Mouse (Mus musculus) gastrocnemius, adult 2 months (tissue): ENCODE results near the gene Rhobtb3. TPM values are rescaled to one million over a fixed set of nuclear protein-coding genes. Genes with fewer than 3 reads are reported as not detected.
A peak's percentile ranks its signal among the peaks of the same experiment; 100 is the strongest.
"Not testable (repeated sequence)": the region's sequence is repeated elsewhere in the genome, so short reads cannot be mapped to it uniquely, and the experiment has no call there.

Experiments used
- DNase-seq: peaks from one replicate; pipeline ENCODE4 v3.0.0; 2022
- H3K27ac ChIP-seq: fragments of 200-600 bp; 2 replicates; pipeline ENCODE4 v1.8.1; 2022; ENCODE audit warnings: mild to moderate bottlenecking
- H3K4me3 ChIP-seq: fragments of 200-600 bp; 2 replicates; pipeline ENCODE4 v1.8.1; 2022; ENCODE audit warnings: mild to moderate bottlenecking, moderate library complexity
- CTCF ChIP-seq: fragments of 200-600 bp; IDR thresholded peaks from 2 replicates; pipeline ENCODE4 v1.8.1; 2022; ENCODE audit warnings: antibody characterized with exemption, mild to moderate bottlenecking, moderate library complexity
- intact Hi-C: fragments of 180-260 bp; cut with DNase I; formaldehyde crosslinking; loops from one replicate; pipeline ENCODE4 v1.15.1; 2025
- total RNA-seq, 2 experiments: library from RNA; stranded (reverse); gene quantifications; 2 replicates each; pipeline ENCODE4 v1.2.3; 2021

Gene Rhobtb3
- total RNA-seq, 2 experiments from 2014 or later = 16.7 to 16.9 TPM

- Histone ChIP-seq H3K4me3 (no peak overlapping the region), H3K27ac (peak overlapping the region; percentile 1; the same call in 1 of the 2 replicates)
- DNase-seq = no peak
- intact Hi-C loops = no loop called here
- no peak for TF ChIP-seq CTCF
Measured at GRCm38 (mm10) chr13:75908187-75908586, 35.5 kb downstream of the Rhobtb3 start.

GRCm38 (mm10) chr13:75907133-75907532 is 36.6 kb downstream of the Rhobtb3 start:
- no peak for DNase-seq
- intact Hi-C loops = no loop called here
- Histone ChIP-seq H3K27ac (no peak overlapping the region), H3K4me3 (no peak overlapping the region)
- no peak for TF ChIP-seq CTCF

- no peak for TF ChIP-seq CTCF
- Histone ChIP-seq H3K4me3 (no peak overlapping the region), H3K27ac (no peak overlapping the region)
- DNase-seq = no peak
- intact Hi-C loops = no loop called here
Measured at GRCm38 (mm10) chr13:75904660-75905059, 39.1 kb downstream of the Rhobtb3 start.

GRCm38 (mm10) chr13:75900928-75901327 is 42.8 kb downstream of the Rhobtb3 start:
- 0 out of 2 replicates have a peak, but pooled peaks have one; percentile 10 for TF ChIP-seq CTCF
- H3K4me3 ChIP-seq, intact Hi-C loops, H3K27ac ChIP-seq, DNase-seq: not testable (repeated sequence)

GRCm38 (mm10) chr13:75892876-75893275 is 50.8 kb downstream of the Rhobtb3 start:
- TF ChIP-seq CTCF = no peak
- no peak for DNase-seq
- H3K27ac ChIP-seq = no peak overlapping the region; the same call in 1 of the 2 replicates
- no peak overlapping the region for H3K4me3 ChIP-seq
- intact Hi-C loops = no loop called here

GRCm38 (mm10) chr13:75892291-75892690 is 51.4 kb downstream of the Rhobtb3 start:
- Histone ChIP-seq H3K27ac (peak overlapping the region; percentile 46), H3K4me3 (no peak overlapping the region)
- no peak for TF ChIP-seq CTCF
- no peak for DNase-seq
- intact Hi-C loops = no loop called here

- no peak for DNase-seq
- intact Hi-C loops = no loop called here
- no peak overlapping the region for H3K4me3 ChIP-seq
- TF ChIP-seq CTCF = no peak
- peak overlapping the region; percentile 46 for H3K27ac ChIP-seq
Measured at GRCm38 (mm10) chr13:75891868-75892267, 51.9 kb downstream of the Rhobtb3 start.

- no peak for TF ChIP-seq CTCF
- no peak overlapping the region for H3K4me3 ChIP-seq
- intact Hi-C loops = no loop called here
- peak overlapping the region; percentile 66 for H3K27ac ChIP-seq
- no peak for DNase-seq
Measured at GRCm38 (mm10) chr13:75883792-75884191, 59.9 kb downstream of the Rhobtb3 start.

GRCm38 (mm10) chr13:75880501-75880900 is 63.2 kb downstream of the Rhobtb3 start:
- intact Hi-C loops = no loop called here
- no peak for DNase-seq
- Histone ChIP-seq H3K27ac (peak overlapping the region; percentile 6; the same call in 1 of the 2 replicates), H3K4me3 (no peak overlapping the region)
- TF ChIP-seq CTCF = no peak

- no peak for DNase-seq
- no peak overlapping the region for H3K4me3 ChIP-seq
- intact Hi-C loops = loop anchor here (5.0 to 10.0 kb wide), 3 partner anchors 37 to 175 kb away; partner anchors contain the start of gene Ell2
- H3K27ac ChIP-seq = peak overlapping the region; percentile 6; the same call in 1 of the 2 replicates
- TF ChIP-seq CTCF = no peak
Measured at GRCm38 (mm10) chr13:75879756-75880155, 64.0 kb downstream of the Rhobtb3 start.

GRCm38 (mm10) chr13:75877907-75878306 is 65.8 kb downstream of the Rhobtb3 start:
- TF ChIP-seq CTCF = peak; percentile 86
- intact Hi-C loops = loop anchor here (2.0 to 10.0 kb wide), 4 partner anchors 36 to 649 kb away; partner anchors contain the start of gene Ell2
- no peak for DNase-seq
- H3K4me3 ChIP-seq = no peak overlapping the region
- no peak overlapping the region for H3K27ac ChIP-seq

GRCm38 (mm10) chr13:75876592-75876991 is 67.1 kb downstream of the Rhobtb3 start:
- intact Hi-C loops = loop anchor here (2.0 to 10.0 kb wide), 4 partner anchors 34 to 648 kb away; partner anchors contain the start of gene Ell2
- Histone ChIP-seq H3K4me3 (no peak overlapping the region), H3K27ac (no peak overlapping the region)
- no peak for TF ChIP-seq CTCF
- DNase-seq = no peak

GRCm38 (mm10) chr13:75876188-75876587 is 67.5 kb downstream of the Rhobtb3 start:
- DNase-seq, H3K4me3 ChIP-seq, H3K27ac ChIP-seq: not testable (repeated sequence)
- intact Hi-C loops = loop anchor here (2.0 to 10.0 kb wide), 4 partner anchors 34 to 647 kb away; partner anchors contain the start of gene Ell2
